Mouse (Mus musculus): ENCODE measurements around the gene Nt5c. TPM values are rescaled to one million over a fixed set of nuclear protein-coding genes. Genes with fewer than 3 reads are reported as not detected.

The Nt5c gene
- polyA plus RNA-seq (2015; fragmentation: Nextera tagmentation; extraction: Ambion mirVana): 27.5 and 42.0 TPM in 2 replicates

GRCm38 (mm10) chr11:115491356-115492083, at the start of gene Nt5c:
Gene Nt5c, minus strand, starts transcription at chr11:115491862.

GRCm38 (mm10) chr11:115536038-115536681, 44.5 kb upstream of the Nt5c start, which contains the start of gene Sumo2:
Gene Sumo2, minus strand, starts transcription at chr11:115536276.

DNA sequence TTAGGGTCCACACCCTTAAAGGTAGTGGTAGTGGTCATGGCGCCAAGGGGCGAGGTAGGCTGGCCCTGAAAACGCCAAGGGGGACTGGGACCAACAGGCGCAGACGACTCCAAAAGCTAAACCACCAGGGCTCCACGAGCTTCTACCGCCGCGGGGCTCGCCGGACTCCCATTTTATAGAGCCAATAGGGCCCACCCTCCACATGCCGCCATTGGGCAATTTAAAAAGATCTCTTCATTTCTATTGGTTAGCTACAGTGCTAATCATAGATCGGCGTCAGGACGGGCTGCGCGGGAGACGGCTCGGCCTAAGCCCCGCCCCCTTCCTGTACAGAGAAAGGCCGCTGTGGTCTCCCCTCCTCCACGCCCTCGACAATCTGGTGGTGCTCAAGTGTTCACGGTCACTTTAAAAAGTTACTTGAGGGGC, 22.6 kb upstream of the Nt5c start, which contains the start of gene Jpt1:
Gene Jpt1 (minus strand): TSS at position 150 of the 426 bp plus-strand sequence.

GRCm38 (mm10) chr11:115475025-115475757, 16.5 kb downstream of the Nt5c start, which contains the start of gene Armc7:
Gene Armc7, plus strand, starts transcription at chr11:115475667.

GRCm38 (mm10) chr11:115462243-115462891, 29.3 kb downstream of the Nt5c start, which contains the start of gene Slc16a5:
Gene Slc16a5, plus strand, starts transcription at chr11:115462474.

Small RNA genes lying within 50 kb of the gene (microRNA-seq; reads per million reads assigned to microRNA genes)
- gene Mir3968: 0 to 0.10 reads per million in 2 experiments

Other genes with a start within 250 kb of the Nt5c start
- gene Grin2c, start 224.6 kb downstream of the Nt5c start, polyA plus RNA-seq (2015; fragmentation: Nextera tagmentation; extraction: Ambion mirVana): not detected in 2 replicates
- 4.2 and 6.4 TPM in 2 replicates for gene Fdxr, start 214.8 kb downstream of the Nt5c start, polyA plus RNA-seq (2015; fragmentation: Nextera tagmentation; extraction: Ambion mirVana)
- 0.06 and 0.09 TPM in 2 replicates for gene Fads6, start 194.2 kb downstream of the Nt5c start, polyA plus RNA-seq (2015; fragmentation: Nextera tagmentation; extraction: Ambion mirVana)
- 0.18 and 0.31 TPM in 2 replicates for gene Otop2, start 184.7 kb downstream of the Nt5c start, polyA plus RNA-seq (2015; fragmentation: Nextera tagmentation; extraction: Ambion mirVana)
- gene Ush1g, start 169.8 kb downstream of the Nt5c start, polyA plus RNA-seq (2015; fragmentation: Nextera tagmentation; extraction: Ambion mirVana): not detected in 2 replicates
- gene Otop3, start 157.1 kb downstream of the Nt5c start, polyA plus RNA-seq (2015; fragmentation: Nextera tagmentation; extraction: Ambion mirVana): 0.24 TPM in 1 of 2 replicates, not detected in the other
- gene Hid1, start 124.1 kb downstream of the Nt5c start, polyA plus RNA-seq (2015; fragmentation: Nextera tagmentation; extraction: Ambion mirVana): 5.1 and 5.5 TPM in 2 replicates
- 5.0 and 6.7 TPM in 2 replicates for gene Cdr2l, start 109.9 kb downstream of the Nt5c start, polyA plus RNA-seq (2015; fragmentation: Nextera tagmentation; extraction: Ambion mirVana)
- gene Mrpl58, start 88.1 kb downstream of the Nt5c start, polyA plus RNA-seq (2015; fragmentation: Nextera tagmentation; extraction: Ambion mirVana): 125 TPM in 2 replicates
- 1,386 and 1,505 TPM in 2 replicates for gene Atp5h, start 71.9 kb downstream of the Nt5c start, polyA plus RNA-seq (2015; fragmentation: Nextera tagmentation; extraction: Ambion mirVana)
- 8.6 and 9.3 TPM in 2 replicates for gene Kctd2, start 71.7 kb downstream of the Nt5c start, polyA plus RNA-seq (2015; fragmentation: Nextera tagmentation; extraction: Ambion mirVana)
- gene Trim80, start 51.3 kb downstream of the Nt5c start, polyA plus RNA-seq (2015; fragmentation: Nextera tagmentation; extraction: Ambion mirVana): not detected in 2 replicates
- gene Slc16a5, start 29.4 kb downstream of the Nt5c start, polyA plus RNA-seq (2015; fragmentation: Nextera tagmentation; extraction: Ambion mirVana): 0.15 and 0.23 TPM in 2 replicates
- 2.2 and 3.2 TPM in 2 replicates for gene Armc7, start 16.2 kb downstream of the Nt5c start, polyA plus RNA-seq (2015; fragmentation: Nextera tagmentation; extraction: Ambion mirVana)
- 563 and 597 TPM in 2 replicates for gene Jpt1, start 22.5 kb upstream of the Nt5c start, polyA plus RNA-seq (2015; fragmentation: Nextera tagmentation; extraction: Ambion mirVana)
- gene Sumo2, start 44.4 kb upstream of the Nt5c start, polyA plus RNA-seq (2015; fragmentation: Nextera tagmentation; extraction: Ambion mirVana): 392 and 414 TPM in 2 replicates
- 41.2 and 48.4 TPM in 2 replicates for gene Nup85, start 72.6 kb upstream of the Nt5c start, polyA plus RNA-seq (2015; fragmentation: Nextera tagmentation; extraction: Ambion mirVana)
- gene Mrps7, start 112.1 kb upstream of the Nt5c start, polyA plus RNA-seq (2015; fragmentation: Nextera tagmentation; extraction: Ambion mirVana): 94.2 and 98.5 TPM in 2 replicates
- gene Gga3, start 112.2 kb upstream of the Nt5c start, polyA plus RNA-seq (2015; fragmentation: Nextera tagmentation; extraction: Ambion mirVana): 6.8 and 9.8 TPM in 2 replicates
- gene Mif4gd, start 121.1 kb upstream of the Nt5c start, polyA plus RNA-seq (2015; fragmentation: Nextera tagmentation; extraction: Ambion mirVana): 30.1 and 42.9 TPM in 2 replicates
- 18.5 and 27.4 TPM in 2 replicates for gene Slc25a19, start 136.4 kb upstream of the Nt5c start, polyA plus RNA-seq (2015; fragmentation: Nextera tagmentation; extraction: Ambion mirVana)
- 83.7 and 94.0 TPM in 2 replicates for gene Grb2, start 216.7 kb upstream of the Nt5c start, polyA plus RNA-seq (2015; fragmentation: Nextera tagmentation; extraction: Ambion mirVana)